Mouse (Mus musculus): ENCODE data around the gene Ripor3.

DNA sequence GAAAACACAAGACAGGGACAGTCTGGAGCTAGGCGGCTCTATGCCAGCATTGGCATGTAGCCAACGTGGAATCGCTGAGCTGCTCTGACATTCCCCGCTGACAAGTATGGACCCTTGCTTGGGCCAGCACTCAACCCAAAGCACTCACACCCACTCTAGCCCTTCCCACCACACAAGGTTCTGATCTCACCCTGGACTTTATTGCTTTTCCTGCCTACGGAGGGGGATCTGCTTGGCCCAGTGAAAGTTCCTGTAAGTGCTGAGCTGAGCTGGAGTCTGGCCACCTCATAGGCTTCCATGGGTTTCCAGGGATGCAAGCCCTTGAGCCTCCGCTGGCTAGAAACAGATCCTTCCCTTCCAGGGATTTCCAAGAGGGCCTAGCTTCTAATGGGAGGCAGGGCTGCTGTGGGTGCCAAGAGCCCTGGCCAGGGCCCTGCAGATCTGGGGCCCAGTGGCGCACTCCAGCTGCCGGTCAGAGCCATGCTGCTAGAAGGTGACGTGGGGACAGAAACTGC is 8.8 kb upstream of the Ripor3 start:
- no peak for TF ChIP-seq POLR2A (IDR thresholded peaks at IDR 0.05; ENCODE audit: low read depth, low read length)
- no peak for TF ChIP-seq CTCF (IDR thresholded peaks at IDR 0.05; ENCODE audit: borderline replicate concordance, insufficient read depth, low read length)
